Mouse (Mus musculus): ENCODE measurements around the gene Arhgap32. TPM values are rescaled to one million over a fixed set of nuclear protein-coding genes. Genes with fewer than 3 reads are reported as not detected.

Arhgap32 gene
- polyA plus RNA-seq, 1 experiment from 2014 or later, result 11.0 TPM

DNA sequence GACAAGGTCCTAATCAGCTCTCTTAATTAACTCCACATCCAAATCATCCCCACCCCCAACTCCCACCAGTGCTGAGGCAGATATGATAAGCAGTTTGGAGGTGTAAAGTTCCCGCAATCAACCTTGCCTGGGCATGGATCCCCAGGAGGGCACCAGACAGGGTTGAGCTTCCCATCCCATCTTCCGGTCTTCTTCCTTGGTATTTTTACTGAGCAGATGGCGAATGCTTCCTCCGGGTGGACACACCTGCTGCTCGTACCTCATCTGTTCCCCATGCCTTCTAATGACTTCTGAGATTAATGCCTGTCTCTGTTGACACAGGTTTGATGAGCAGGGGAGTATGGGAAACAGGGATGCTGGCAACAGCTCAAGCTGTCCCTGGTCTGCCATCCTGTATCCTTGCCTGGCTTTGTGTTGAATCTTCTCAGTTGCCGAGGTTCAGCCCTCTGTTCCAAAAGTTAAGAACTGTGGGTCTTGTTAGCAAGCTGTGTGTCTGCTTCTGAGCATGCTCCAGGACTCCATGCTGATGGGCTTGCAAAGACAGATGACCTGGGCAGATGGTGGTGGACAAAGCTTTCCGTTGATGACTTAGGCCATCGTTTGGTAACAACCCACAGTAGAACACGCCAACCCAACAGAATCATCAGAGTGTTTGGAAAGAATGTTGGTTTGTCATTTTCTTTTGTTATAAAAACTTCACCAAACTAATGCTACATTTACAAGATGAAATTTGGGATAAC lies 179.3 kb downstream of the Arhgap32 start:
- ATAC-seq, result no peak
- Histone ChIP-seq H3K9me3 (ENCODE audit: control insufficient read depth, low read length) (no peaks in the 10 kb centered on the region), H3K9ac (ENCODE audit: low read depth, low read length) (no peak overlapping the region), H3K4me3 (ENCODE audit: low read length) (no peak overlapping the region), H3K27me3 (replicated peaks; ENCODE audit: control insufficient read depth, insufficient read depth, low read length) (no peaks in the 10 kb centered on the region), H3K36me3 (ENCODE audit: control insufficient read depth, insufficient read depth, low read length) (no peaks in the 10 kb centered on the region), H3K27ac (ENCODE audit: low read length) (no peak overlapping the region), H3K4me2 (ENCODE audit: low read depth, low read length) (no peak overlapping the region), H3K4me1 (ENCODE audit: control insufficient read depth, insufficient read depth, low read length) (peaks cover 6% of the 10 kb centered on the region)
- WGBS, result 86% methylated on average over 9 of the region's 9 CpGs

DNA sequence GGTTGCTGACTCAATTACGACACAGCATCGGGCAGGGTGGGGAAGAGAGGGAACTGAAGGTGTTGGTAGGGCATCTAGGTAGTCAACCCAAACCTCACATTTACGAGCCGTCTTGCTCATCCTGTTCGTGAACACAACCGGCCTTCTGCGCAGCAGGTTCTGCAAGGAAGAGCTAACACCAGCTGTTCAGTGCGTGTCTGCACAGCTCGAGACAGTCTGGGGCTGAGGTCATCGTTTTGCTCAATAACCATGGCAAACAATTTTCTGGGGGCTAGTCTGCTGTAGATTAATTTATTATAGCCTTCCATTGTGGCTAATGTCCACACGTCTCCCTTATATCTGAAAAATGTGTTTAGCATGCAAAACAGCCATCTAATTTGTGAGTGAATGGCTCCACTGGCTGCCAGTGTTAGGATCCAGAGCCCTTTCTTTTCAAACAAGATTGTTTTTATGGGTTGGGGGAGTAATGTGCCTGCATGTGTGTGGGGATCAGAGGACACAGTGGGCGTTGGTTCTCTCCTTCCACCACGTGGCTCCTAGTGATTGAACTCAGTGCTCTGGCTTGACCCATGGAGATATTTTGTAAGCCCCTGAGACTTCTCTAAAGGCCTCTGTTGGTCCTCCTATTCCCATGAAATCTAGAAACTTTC lies 186.7 kb downstream of the Arhgap32 start:
- Histone ChIP-seq H3K9me3 (ENCODE audit: control insufficient read depth, low read length) (no peaks in the 10 kb centered on the region), H3K9ac (ENCODE audit: low read depth, low read length) (no peak overlapping the region), H3K27ac (ENCODE audit: low read length) (no peak overlapping the region), H3K4me1 (ENCODE audit: control insufficient read depth, insufficient read depth, low read length) (no peaks in the 10 kb centered on the region), H3K27me3 (replicated peaks; ENCODE audit: control insufficient read depth, insufficient read depth, low read length) (no peaks in the 10 kb centered on the region), H3K4me3 (ENCODE audit: low read length) (no peak overlapping the region), H3K4me2 (ENCODE audit: low read depth, low read length) (no peak overlapping the region), H3K36me3 (ENCODE audit: control insufficient read depth, insufficient read depth, low read length) (no peaks in the 10 kb centered on the region)
- ATAC-seq, result no peak
- WGBS, result 64% methylated on average over 13 of the region's 13 CpGs

DNA sequence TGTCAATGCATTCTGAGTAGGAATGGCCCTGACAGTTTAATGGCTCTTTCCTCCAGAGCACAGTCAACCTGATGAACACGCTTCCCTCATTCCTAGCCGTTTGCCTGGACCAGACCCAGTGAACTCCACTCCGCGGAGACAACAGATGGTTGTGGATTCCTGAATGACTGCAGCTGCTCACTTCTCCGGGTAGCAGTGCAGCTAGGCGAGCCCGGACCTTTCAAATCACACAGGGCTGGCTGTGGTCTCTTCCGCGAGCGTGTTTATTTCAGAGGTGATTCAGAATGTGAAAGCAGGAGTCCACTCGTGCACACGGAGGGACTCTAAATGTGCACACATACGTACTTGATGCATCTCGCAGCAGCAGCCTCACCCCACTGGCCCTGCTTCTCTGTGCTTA lies 195.8 kb downstream of the Arhgap32 start:
- no peak for ATAC-seq

GRCm38 (mm10) chr9:32312208-32312607 lies 196.3 kb downstream of the Arhgap32 start:
- H3K4me1 ChIP-seq (ENCODE audit: control insufficient read depth, insufficient read depth, low read length), result peaks cover 5% of the 10 kb centered on the region; the same call in 1 of the 2 replicates
- H3K27ac ChIP-seq (ENCODE audit: low read length), result no peak overlapping the region
- no peak overlapping the region for H3K9ac ChIP-seq (ENCODE audit: low read depth, low read length)
- H3K27me3 ChIP-seq (replicated peaks; ENCODE audit: control insufficient read depth, insufficient read depth, low read length), result no peaks in the 10 kb centered on the region
- H3K36me3 ChIP-seq (ENCODE audit: control insufficient read depth, insufficient read depth, low read length), result no peaks in the 10 kb centered on the region
- 51% methylated on average over 4 of the region's 4 CpGs for WGBS
- no peak overlapping the region for H3K4me3 ChIP-seq (ENCODE audit: low read length)
- no peaks in the 10 kb centered on the region for H3K9me3 ChIP-seq (ENCODE audit: control insufficient read depth, low read length)
- no peak overlapping the region for H3K4me2 ChIP-seq (ENCODE audit: low read depth, low read length)
- no peak for ATAC-seq

More for the DNA sequence above, 195.8 kb downstream of the Arhgap32 start:
- Histone ChIP-seq H3K9me3 (ENCODE audit: control insufficient read depth, low read length) (no peaks in the 10 kb centered on the region), H3K4me1 (ENCODE audit: control insufficient read depth, insufficient read depth, low read length) (peaks cover 5% of the 10 kb centered on the region; the same call in 1 of the 2 replicates), H3K9ac (ENCODE audit: low read depth, low read length) (no peak overlapping the region), H3K27ac (ENCODE audit: low read length) (no peak overlapping the region), H3K36me3 (ENCODE audit: control insufficient read depth, insufficient read depth, low read length) (no peaks in the 10 kb centered on the region), H3K27me3 (replicated peaks; ENCODE audit: control insufficient read depth, insufficient read depth, low read length) (no peaks in the 10 kb centered on the region), H3K4me2 (ENCODE audit: low read depth, low read length) (no peak overlapping the region), H3K4me3 (ENCODE audit: low read length) (no peak overlapping the region)
- WGBS, result 28% methylated on average over 14 of the region's 14 CpGs

- H3K9me3 ChIP-seq (ENCODE audit: control insufficient read depth, low read length), result no peaks in the 10 kb centered on the region
- no peak overlapping the region for H3K27ac ChIP-seq (ENCODE audit: low read length)
- no peak overlapping the region for H3K9ac ChIP-seq (ENCODE audit: low read depth, low read length)
- no peaks in the 10 kb centered on the region for H3K27me3 ChIP-seq (replicated peaks; ENCODE audit: control insufficient read depth, insufficient read depth, low read length)
- ATAC-seq, result no peak
- H3K4me3 ChIP-seq (ENCODE audit: low read length), result no peak overlapping the region
- WGBS, result 79% methylated on average over 3 of the region's 3 CpGs
- no peak overlapping the region for H3K4me2 ChIP-seq (ENCODE audit: low read depth, low read length)
- no peaks in the 10 kb centered on the region for H3K36me3 ChIP-seq (ENCODE audit: control insufficient read depth, insufficient read depth, low read length)
- peaks cover 5% of the 10 kb centered on the region; the same call in 1 of the 2 replicates for H3K4me1 ChIP-seq (ENCODE audit: control insufficient read depth, insufficient read depth, low read length)
Measured at GRCm38 (mm10) chr9:32314071-32314470, 198.1 kb downstream of the Arhgap32 start.

DNA sequence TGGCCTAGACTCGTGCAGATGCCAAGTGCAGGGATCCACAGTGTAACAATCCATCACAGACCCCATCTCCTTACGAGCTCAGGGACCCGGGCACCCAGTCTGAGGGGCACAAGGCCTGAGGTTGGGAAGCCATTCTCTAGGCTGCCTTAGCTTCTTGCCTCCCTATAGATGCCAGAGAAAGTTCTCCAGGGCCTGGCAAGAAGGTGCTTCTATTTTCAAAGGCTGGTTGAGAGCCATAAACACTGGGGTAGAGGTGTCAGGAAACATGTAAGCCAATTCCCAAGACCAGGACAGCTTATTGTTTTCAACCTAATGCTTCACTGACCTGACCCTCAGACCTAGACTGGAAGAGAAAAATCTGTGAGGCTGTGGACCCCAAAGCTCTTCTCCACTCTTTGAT lies 200.1 kb downstream of the Arhgap32 start:
- 90% methylated on average over 3 of the region's 3 CpGs for WGBS
- ATAC-seq, result no peak
- no peak overlapping the region for H3K4me3 ChIP-seq (ENCODE audit: low read length)
- no peaks in the 10 kb centered on the region for H3K36me3 ChIP-seq (ENCODE audit: control insufficient read depth, insufficient read depth, low read length)
- no peak overlapping the region for H3K9ac ChIP-seq (ENCODE audit: low read depth, low read length)
- peaks cover 13% of the 10 kb centered on the region for H3K4me1 ChIP-seq (ENCODE audit: control insufficient read depth, insufficient read depth, low read length)
- no peak overlapping the region for H3K27ac ChIP-seq (ENCODE audit: low read length)
- H3K4me2 ChIP-seq (ENCODE audit: low read depth, low read length), result no peak overlapping the region
- H3K27me3 ChIP-seq (replicated peaks; ENCODE audit: control insufficient read depth, insufficient read depth, low read length), result no peaks in the 10 kb centered on the region
- H3K9me3 ChIP-seq (ENCODE audit: control insufficient read depth, low read length), result no peaks in the 10 kb centered on the region

Small RNA genes within 50 kb of the gene (microRNA-seq; reads per million reads assigned to microRNA genes)
- gene Gm44453, result not detected

Other genes starting within 250 kb of the Arhgap32 start
- gene Barx2, start 202.7 kb upstream of the Arhgap32 start, polyA plus RNA-seq (2015; fragmentation: Nextera tagmentation; extraction: Ambion mirVana), result 0.11 and 0.26 TPM in 2 replicates
- gene Kcnj5, start 228.2 kb downstream of the Arhgap32 start, polyA plus RNA-seq (2015; fragmentation: Nextera tagmentation; extraction: Ambion mirVana), result 0.09 and 0.15 TPM in 2 replicates